Mouse (Mus musculus) heart, embryonic 13.5 days (tissue): ENCODE data around the gene Hnrnpf. TPM values are rescaled to one million over a fixed set of nuclear protein-coding genes. Genes with fewer than 3 reads are reported as not detected.
A peak's percentile ranks its signal among the peaks of the same experiment; 100 is the strongest.

Source experiments
- ATAC-seq: fragments of 200-750 bp; cut with Nextera tagmentation; 2 replicates; pipeline ENCODE4 v1.8.0; 2017; ENCODE audit warnings: moderate TSS enrichment; ENCODE audit not compliant: insufficient number of reproducible peaks, low FRiP score, low TSS enrichment; ENCODE audit errors: extremely low read depth
- H3K27ac ChIP-seq: fragments of 300-500 bp; sonication (generic); replicated peaks from 2 replicates; pipeline ENCODE4 v1.5.1; 2015; ENCODE audit warnings: moderate library complexity, mild to moderate bottlenecking, inconsistent platforms
- H3K27me3 ChIP-seq: fragments of 300-500 bp; sonication (generic); replicated peaks from 2 replicates; pipeline ENCODE4 v1.6.1; 2015; ENCODE audit warnings: mild to moderate bottlenecking, inconsistent platforms
- H3K36me3 ChIP-seq: fragments of 300-500 bp; sonication (generic); 2 replicates; pipeline ENCODE4 v1.6.1; 2015; ENCODE audit warnings: mild to moderate bottlenecking, inconsistent platforms
- H3K4me1 ChIP-seq: fragments of 300-500 bp; sonication (generic); 2 replicates; pipeline ENCODE4 v1.6.1; 2015; ENCODE audit warnings: inconsistent platforms
- H3K4me2 ChIP-seq: fragments of 300-500 bp; sonication (generic); 2 replicates; pipeline ENCODE4 v1.6.1; 2015; ENCODE audit warnings: inconsistent platforms, mild to moderate bottlenecking, moderate library complexity
- H3K4me3 ChIP-seq: fragments of 300-500 bp; sonication (generic); 2 replicates; pipeline ENCODE4 v1.5.1; 2015; ENCODE audit warnings: moderate library complexity, mild to moderate bottlenecking, inconsistent platforms
- H3K9ac ChIP-seq: fragments of 300-500 bp; sonication (generic); 2 replicates; pipeline ENCODE4 v1.6.1; 2015; ENCODE audit warnings: inconsistent platforms, mild to moderate bottlenecking, moderate library complexity
- H3K9me3 ChIP-seq: fragments of 300-500 bp; sonication (generic); 2 replicates; pipeline ENCODE4 v1.6.1; 2016; ENCODE audit warnings: inconsistent platforms
- WGBS: fragments of 180-500 bp; shearing (Covaris S2); methylation state at CpG from one replicate; pipeline ENCODE4 v1.1.7; 2015; ENCODE audit warnings: mixed read lengths; 5-methylcytosine and 5-hydroxymethylcytosine counted together
- polyA plus RNA-seq: library from polyadenylated mRNA; unstranded; fragments of >200 nt; fragmentation: Nextera tagmentation; extraction: Ambion mirVana; gene quantifications from 2 replicates; pipeline ENCODE4 v1.2.1, GENCODE M21; 2015

Gene Hnrnpf
- polyA plus RNA-seq, 1 experiment from 2014 or later: 440 TPM

DNA sequence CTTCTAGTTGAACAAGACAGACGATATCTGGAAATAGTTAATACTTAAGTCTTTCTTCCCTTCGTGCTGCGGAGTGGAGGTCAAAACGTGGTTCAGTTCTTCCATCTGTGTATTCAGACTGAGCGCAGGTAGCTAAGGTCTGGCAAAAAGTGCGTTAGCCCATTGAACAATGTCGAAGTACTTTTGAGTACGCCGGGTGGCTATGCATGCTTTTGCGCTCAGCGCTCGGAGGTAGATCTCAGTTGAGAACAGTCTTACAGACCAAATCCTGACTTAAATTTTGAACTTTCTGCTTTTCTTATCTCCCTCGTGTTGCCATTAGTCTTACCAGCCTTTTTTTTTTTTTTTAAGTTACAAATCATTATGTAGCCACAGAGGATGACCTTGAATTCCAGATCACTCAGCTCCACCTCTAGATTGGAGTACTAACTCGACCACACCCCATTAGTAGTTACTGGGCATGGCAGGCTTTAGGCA, 8.3 kb downstream of the Hnrnpf start:
- no peak for ATAC-seq
- no peaks in the 10 kb centered on the region for H3K27me3 ChIP-seq
- peak overlapping the region; percentile 94 for H3K9ac ChIP-seq
- under 1% methylated on average over 14 of the region's 14 CpGs for WGBS
- H3K27ac ChIP-seq: peak overlapping the region; percentile 92
- H3K4me2 ChIP-seq: peak overlapping the region; percentile 90
- H3K4me1 ChIP-seq: peaks cover 45% of the 10 kb centered on the region
- H3K36me3 ChIP-seq: no peaks in the 10 kb centered on the region
- H3K4me3 ChIP-seq: peak overlapping the region; percentile 80
- no peaks in the 10 kb centered on the region for H3K9me3 ChIP-seq

- Histone ChIP-seq H3K9me3 (no peaks in the 10 kb centered on the region), H3K4me3 (peak overlapping the region; percentile 80), H3K4me2 (peak overlapping the region; percentile 90), H3K27me3 (no peaks in the 10 kb centered on the region), H3K9ac (peak overlapping the region; percentile 94), H3K27ac (no peak overlapping the region), H3K4me1 (peaks cover 53% of the 10 kb centered on the region), H3K36me3 (no peaks in the 10 kb centered on the region)
- 78% methylated on average over 6 of the region's 6 CpGs for whole genome bisulfite sequencing
- no peak for ATAC-seq
These were observed 10.1 kb downstream of the Hnrnpf start for GRCm38 (mm10) chr6:117910120-117910661.

GRCm38 (mm10) chr6:117914541-117914940, 14.4 kb downstream of the Hnrnpf start:
- H3K9ac ChIP-seq: no peak overlapping the region
- H3K27ac ChIP-seq: 0 out of 2 replicates have a peak overlapping the region, but pooled peaks have one; percentile 8
- no peaks in the 10 kb centered on the region; the same call in 1 of the 2 replicates for H3K36me3 ChIP-seq
- no peaks in the 10 kb centered on the region for H3K9me3 ChIP-seq
- no peak for ATAC-seq
- peaks cover 61% of the 10 kb centered on the region for H3K4me1 ChIP-seq
- H3K4me3 ChIP-seq: no peak overlapping the region
- H3K27me3 ChIP-seq: no peaks in the 10 kb centered on the region
- no peak overlapping the region for H3K4me2 ChIP-seq

- whole genome bisulfite sequencing: 2% methylated on average over 12 of the region's 12 CpGs
- Histone ChIP-seq H3K4me3 (peak overlapping the region; percentile 80), H3K4me1 (peaks cover 64% of the 10 kb centered on the region), H3K4me2 (peak overlapping the region; percentile 87), H3K9ac (peak overlapping the region; percentile 92), H3K9me3 (no peaks in the 10 kb centered on the region), H3K36me3 (peaks cover 14% of the 10 kb centered on the region), H3K27ac (peak overlapping the region; percentile 98), H3K27me3 (no peaks in the 10 kb centered on the region)
- ATAC-seq: no peak
These were observed 16.1 kb downstream of the Hnrnpf start for GRCm38 (mm10) chr6:117916205-117916736.

DNA sequence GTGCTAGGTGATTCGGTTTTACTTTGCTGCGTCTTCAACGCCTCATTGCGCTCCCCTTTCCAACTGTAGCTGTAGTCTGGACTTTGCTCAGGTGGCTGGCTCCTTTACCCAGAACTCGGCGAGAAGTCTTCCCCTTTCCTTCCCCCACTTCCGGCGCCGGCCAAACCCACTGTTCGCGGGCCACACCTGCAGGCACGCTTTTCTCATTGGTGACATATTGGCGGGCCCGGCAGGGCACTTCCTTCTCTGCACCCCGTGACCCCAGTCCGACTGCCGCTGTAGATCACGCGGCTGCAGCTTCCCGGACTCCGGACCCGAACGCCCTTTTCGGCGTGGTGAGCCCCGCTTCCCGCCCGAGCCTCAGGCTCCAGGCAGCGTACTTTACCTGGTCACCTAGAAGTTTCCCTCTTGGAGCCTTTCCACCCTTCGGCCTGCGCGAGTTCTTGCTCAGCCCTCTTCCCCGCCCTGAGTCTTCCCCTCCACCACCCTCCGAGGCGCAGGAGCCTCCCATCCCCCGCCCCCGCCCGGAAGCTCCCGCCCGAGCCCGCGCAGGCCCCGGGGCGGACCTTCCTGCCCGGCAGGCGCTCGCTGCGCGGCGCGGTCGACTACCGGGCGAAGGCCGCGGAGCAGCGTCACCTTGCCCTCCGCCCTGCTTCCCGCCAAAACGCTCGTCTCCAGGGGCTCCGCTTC, 16.8 kb downstream of the Hnrnpf start:
- Histone ChIP-seq H3K4me1 (peaks cover 59% of the 10 kb centered on the region), H3K9me3 (no peaks in the 10 kb centered on the region), H3K36me3 (peaks cover 19% of the 10 kb centered on the region), H3K27ac (peak overlapping the region; percentile 98), H3K27me3 (no peaks in the 10 kb centered on the region), H3K4me3 (peak overlapping the region; percentile 80), H3K9ac (peak overlapping the region; percentile 92), H3K4me2 (peak overlapping the region; percentile 87)
- under 1% methylated on average over 62 of the region's 62 CpGs for WGBS
- ATAC-seq: peak; percentile 91

GRCm38 (mm10) chr6:117917576-117917975, 17.5 kb downstream of the Hnrnpf start:
- under 1% methylated on average over 21 of the region's 21 CpGs for WGBS
- H3K27ac ChIP-seq: peak overlapping the region; percentile 98

DNA sequence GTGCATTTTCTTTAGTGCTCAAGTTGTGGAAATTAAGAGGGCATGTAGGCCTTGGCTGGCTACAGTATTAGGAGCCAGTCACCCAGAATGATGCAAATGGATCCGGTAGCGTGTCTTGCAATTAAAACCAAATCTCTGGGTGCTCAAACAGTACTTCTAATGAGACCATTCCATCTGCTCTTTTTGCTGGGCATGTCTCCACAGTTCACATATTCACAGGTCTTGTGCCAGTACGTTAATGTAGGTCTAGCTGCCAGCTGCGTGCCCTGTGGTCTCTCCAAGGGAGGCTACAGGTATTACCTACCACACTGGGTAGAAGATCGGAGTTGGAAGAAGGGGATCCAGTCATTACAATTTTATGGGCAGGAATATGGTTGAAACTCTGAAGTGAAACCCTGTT, 17.9 kb downstream of the Hnrnpf start:
- peak overlapping the region; percentile 92 for H3K9ac ChIP-seq
- H3K4me3 ChIP-seq: peak overlapping the region; percentile 80
- peaks cover 28% of the 10 kb centered on the region for H3K36me3 ChIP-seq
- ATAC-seq: no peak
- peak overlapping the region; percentile 98 for H3K27ac ChIP-seq
- H3K27me3 ChIP-seq: no peaks in the 10 kb centered on the region
- H3K4me1 ChIP-seq: peaks cover 55% of the 10 kb centered on the region
- H3K4me2 ChIP-seq: peak overlapping the region; percentile 87
- 31% methylated on average over 5 of the region's 5 CpGs for whole genome bisulfite sequencing
- no peaks in the 10 kb centered on the region for H3K9me3 ChIP-seq

More at GRCm38 (mm10) chr6:117917576-117917975, 17.5 kb downstream of the Hnrnpf start:
- peak overlapping the region; percentile 92 for H3K9ac ChIP-seq
- H3K4me3 ChIP-seq: peak overlapping the region; percentile 80
- no peaks in the 10 kb centered on the region for H3K27me3 ChIP-seq
- peaks cover 55% of the 10 kb centered on the region for H3K4me1 ChIP-seq
- H3K4me2 ChIP-seq: peak overlapping the region; percentile 87
- ATAC-seq: no peak; the same call in 1 of the 2 replicates
- H3K9me3 ChIP-seq: no peaks in the 10 kb centered on the region
- peaks cover 25% of the 10 kb centered on the region for H3K36me3 ChIP-seq

- Histone ChIP-seq H3K4me3 (no peak overlapping the region), H3K36me3 (peaks cover 39% of the 10 kb centered on the region), H3K27me3 (no peaks in the 10 kb centered on the region), H3K27ac (no peak overlapping the region; the same call in 1 of the 2 replicates), H3K9me3 (no peaks in the 10 kb centered on the region), H3K4me1 (peaks cover 38% of the 10 kb centered on the region), H3K4me2 (peak overlapping the region; percentile 87; the same call in 1 of the 2 replicates), H3K9ac (0 out of 2 replicates have a peak overlapping the region, but pooled peaks have one; percentile 24)
- ATAC-seq: no peak
- WGBS: 57% methylated on average over 3 of the region's 3 CpGs
These were observed 20.8 kb downstream of the Hnrnpf start for GRCm38 (mm10) chr6:117920659-117921640.

GRCm38 (mm10) chr6:117922041-117922440, 21.9 kb downstream of the Hnrnpf start:
- no peak for ATAC-seq
- H3K27me3 ChIP-seq: no peaks in the 10 kb centered on the region
- 88% methylated on average over 3 of the region's 3 CpGs for WGBS
- H3K27ac ChIP-seq: no peak overlapping the region
- H3K9ac ChIP-seq: no peak overlapping the region
- no peaks in the 10 kb centered on the region for H3K9me3 ChIP-seq
- H3K4me1 ChIP-seq: peaks cover 32% of the 10 kb centered on the region
- no peak overlapping the region for H3K4me2 ChIP-seq
- H3K36me3 ChIP-seq: peaks cover 50% of the 10 kb centered on the region
- no peak overlapping the region for H3K4me3 ChIP-seq

DNA sequence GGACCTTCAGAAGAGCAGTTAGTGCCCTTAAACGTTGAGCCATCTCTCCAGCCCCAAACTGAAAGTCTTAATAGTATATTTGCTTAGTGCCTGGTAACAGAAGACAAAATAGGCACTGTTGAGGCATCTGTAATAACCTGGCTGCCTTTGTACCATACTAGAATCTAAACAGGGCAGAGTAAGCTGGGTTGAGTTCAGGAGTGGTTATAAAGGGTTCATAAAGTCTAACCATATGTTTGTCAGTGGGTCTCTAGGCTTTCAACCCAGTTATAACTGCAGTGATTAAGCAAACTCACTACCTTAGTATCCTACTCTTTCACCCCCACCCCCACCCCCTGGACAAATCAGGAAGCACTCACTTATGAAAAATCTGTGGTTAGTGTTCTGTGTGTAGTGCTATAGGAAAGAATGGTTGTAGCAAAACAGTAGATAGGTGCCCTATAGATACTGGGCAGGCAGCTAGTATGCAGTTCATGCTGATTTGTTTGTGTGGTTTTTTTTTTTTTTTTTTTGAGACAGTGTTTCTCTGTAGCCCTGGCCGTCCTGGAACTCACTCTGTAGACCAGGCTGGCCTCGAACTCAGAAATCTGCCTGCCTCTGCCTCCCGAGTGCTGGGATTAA, 26.9 kb downstream of the Hnrnpf start:
- peaks cover 65% of the 10 kb centered on the region for H3K36me3 ChIP-seq
- H3K4me2 ChIP-seq: no peak overlapping the region
- no peaks in the 10 kb centered on the region for H3K27me3 ChIP-seq
- no peaks in the 10 kb centered on the region for H3K9me3 ChIP-seq
- no peak overlapping the region for H3K4me3 ChIP-seq
- ATAC-seq: no peak
- no peak overlapping the region for H3K9ac ChIP-seq
- WGBS: 76% methylated on average over 4 of the region's 4 CpGs
- H3K4me1 ChIP-seq: peaks cover 3% of the 10 kb centered on the region
- no peak overlapping the region for H3K27ac ChIP-seq
